Mouse (Mus musculus) small intestine, adult 2 months (tissue): Measurements from ENCODE around the gene Reep3.

Source experiments
- CTCF ChIP-seq: fragments of 200-500 bp; IDR thresholded peaks from 2 replicates; pipeline ENCODE4 v1.5.1; 2012; ENCODE audit warnings: low read depth, mild to moderate bottlenecking, control low read depth, inconsistent platforms, low read length, moderate library complexity, mixed read lengths; ENCODE audit not compliant: insufficient replicate concordance, insufficient read length; ENCODE audit errors: extremely low read depth
- POLR2A ChIP-seq: fragments of 200-500 bp; IDR thresholded peaks from 2 replicates; pipeline ENCODE4 v1.6.1; 2012; ENCODE audit warnings: low read depth, mild to moderate bottlenecking, control low read depth, inconsistent platforms, low read length, moderate library complexity

- no peak for TF ChIP-seq CTCF
- TF ChIP-seq POLR2A: no peak
These were observed 34.9 kb downstream of the Reep3 start for GRCm38 (mm10) chr10:67061823-67062222.
